Mouse (Mus musculus): ENCODE measurements around the gene Tfeb. TPM values are rescaled to one million over a fixed set of nuclear protein-coding genes. Genes with fewer than 3 reads are reported as not detected.

The Tfeb gene
- total RNA-seq, 4 experiments from 2014 or later: 12.3 to 17.8 (median 15.1) TPM

DNA sequence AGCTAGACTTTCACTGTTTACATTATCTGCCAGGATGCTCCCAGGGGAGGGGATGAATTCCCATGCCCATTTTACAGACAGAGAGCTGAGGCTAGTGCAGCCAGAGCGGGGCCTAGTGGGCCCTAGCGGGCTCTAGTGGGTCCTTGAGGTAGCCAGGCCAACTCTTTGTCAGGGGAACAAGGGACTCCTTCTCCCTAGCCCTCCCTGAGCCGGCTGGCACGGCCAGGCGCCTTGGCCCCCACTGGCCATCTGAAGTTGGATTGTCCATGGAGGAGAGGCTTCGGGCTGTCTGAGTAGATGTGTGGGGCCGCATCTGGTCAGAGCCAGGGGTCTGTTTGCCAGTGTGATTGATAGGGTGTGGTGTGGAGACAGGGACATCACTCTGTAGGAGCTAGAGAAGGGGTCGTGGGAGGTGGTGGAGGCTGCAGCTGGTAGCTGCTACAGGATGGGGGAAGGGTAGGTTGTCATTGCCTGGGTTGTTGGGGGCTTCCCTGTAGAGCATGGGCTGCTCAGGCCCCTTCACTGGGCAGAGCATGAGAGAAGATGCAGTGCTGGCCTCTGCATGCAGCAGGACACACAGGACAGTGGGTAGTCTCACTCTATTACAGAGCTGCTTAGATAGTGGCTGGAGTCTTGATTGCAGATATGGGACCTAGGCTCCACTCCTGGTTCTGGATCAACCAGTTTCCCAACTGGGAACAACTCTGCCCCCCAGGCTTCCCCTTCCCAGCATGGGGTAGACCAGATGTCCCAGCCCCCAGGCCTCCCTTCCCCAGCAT is 46.8 kb downstream of the Tfeb start:
- no peak for DNase-seq (ENCODE audit: low spot score in 2 of 2)

GRCm38 (mm10) chr17:47784411-47784810 is 47.6 kb downstream of the Tfeb start:
- no peak for DNase-seq (ENCODE audit: low spot score in 2 of 2)

GRCm38 (mm10) chr17:47787632-47788031 is 50.8 kb downstream of the Tfeb start:
- DNase-seq (ENCODE audit: low spot score in 2 of 2): no peak

DNA sequence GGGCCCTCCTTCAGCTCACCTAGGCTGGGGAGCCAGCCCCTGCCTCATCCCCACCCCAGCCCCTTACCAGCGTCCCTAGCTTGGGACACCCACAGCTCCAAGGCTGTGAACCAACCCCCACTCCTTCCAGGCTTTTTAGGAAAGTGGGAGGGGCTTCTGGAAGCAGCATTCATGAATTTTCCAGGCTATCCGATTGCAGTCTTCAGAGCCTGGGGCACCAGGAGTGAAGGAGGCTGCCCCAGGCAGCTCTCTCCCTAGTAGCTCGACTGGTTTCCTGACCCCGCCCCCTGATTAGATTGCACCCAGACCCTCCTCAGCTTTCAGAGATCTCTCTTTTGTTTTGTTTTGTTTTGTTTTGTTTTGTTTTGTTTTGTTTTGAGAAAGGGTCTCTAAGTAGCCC is 51.5 kb downstream of the Tfeb start:
- DNase-seq (ENCODE audit: low spot score in 2 of 2): no peak

DNA sequence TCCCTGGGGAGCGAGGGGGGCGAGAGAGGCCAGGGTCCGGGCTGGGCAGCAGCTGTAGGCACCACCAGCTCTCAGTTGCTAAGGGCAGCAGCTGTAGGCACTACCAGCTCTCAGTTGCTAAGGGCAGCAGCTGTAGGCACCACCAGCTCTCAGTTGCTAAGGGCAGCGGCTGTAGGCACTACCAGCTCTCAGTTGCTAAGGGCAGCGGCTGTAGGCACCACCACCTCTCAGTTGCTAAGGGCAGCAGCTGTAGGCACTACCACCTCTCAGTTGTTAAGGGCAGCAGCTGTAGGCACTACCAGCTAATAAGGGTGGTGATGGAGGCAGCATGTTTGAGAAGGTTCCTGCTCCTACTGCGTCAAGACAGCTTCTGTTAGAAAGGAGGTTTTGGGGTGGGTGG is 52.2 kb downstream of the Tfeb start:
- DNase-seq (ENCODE audit: low spot score in 2 of 2): no peak

DNA sequence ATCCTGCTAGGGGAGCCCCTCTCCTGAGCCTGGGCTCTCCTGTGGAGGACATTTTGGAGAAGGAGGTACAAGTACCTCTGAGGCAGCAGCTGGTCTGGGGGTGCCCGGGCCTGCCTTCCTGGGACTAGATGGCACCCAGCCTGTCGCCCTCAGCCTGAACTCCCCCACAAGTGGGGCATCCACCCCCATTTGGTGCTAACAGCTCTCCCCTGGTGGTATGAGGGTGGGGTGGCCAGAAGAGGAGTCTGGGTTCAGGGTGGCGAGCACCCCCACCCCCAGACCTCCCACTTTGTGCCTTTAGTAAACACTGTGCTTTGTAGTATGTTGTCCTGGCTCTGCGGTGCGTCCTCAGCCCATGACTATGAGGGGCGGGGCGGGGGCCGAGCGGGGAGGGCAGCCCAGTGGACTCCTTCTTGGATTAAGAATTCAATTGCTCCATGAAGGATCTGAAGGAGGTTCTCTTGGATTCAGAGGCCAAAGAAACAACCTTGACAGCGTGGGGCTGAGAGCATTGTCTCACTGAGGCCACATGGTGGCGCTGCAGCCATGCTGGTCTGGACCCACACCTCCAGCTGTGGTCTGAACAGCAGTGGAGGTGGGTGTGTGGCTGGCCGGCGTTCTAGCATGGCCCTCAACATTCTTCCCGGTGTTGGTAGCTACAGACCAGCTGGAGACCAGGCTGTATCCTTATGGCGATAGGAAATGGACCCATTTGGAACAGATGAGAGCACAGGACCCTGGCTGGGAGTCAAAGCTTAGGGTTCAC is 55.5 kb downstream of the Tfeb start:
- DNase-seq (ENCODE audit: low spot score in 2 of 2): peak in 1 of 2 experiments; percentile 23

GRCm38 (mm10) chr17:47793377-47793776 is 56.5 kb downstream of the Tfeb start:
- DNase-seq (ENCODE audit: low spot score in 2 of 2): peak; percentile 63 to 70

GRCm38 (mm10) chr17:47795446-47795845 is 58.6 kb downstream of the Tfeb start:
- no peak for DNase-seq (ENCODE audit: low spot score in 2 of 2)

- DNase-seq (ENCODE audit: low spot score in 2 of 2): no peak
Observed at GRCm38 (mm10) chr17:47796156-47796816, 59.5 kb downstream of the Tfeb start.

DNA sequence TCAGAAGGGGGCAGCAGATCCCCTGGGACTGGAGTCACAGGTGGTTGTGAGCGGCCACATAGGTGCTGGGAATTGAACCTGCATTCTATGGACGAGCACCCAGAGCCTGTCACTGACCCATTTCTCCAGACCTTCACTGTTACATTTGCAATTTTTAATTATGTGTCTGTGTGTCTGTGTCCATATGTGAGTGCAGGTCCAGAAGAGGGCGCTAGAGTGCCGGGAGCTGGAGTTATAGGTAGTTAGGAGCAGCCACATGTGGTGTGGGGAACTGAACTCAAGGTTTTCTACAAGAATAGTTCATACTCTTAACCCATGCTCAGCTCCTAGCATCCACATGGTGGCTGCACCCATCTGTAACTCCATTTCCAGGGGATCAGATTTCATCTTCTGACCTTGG is 60.1 kb downstream of the Tfeb start:
- no peak for DNase-seq (ENCODE audit: low spot score in 2 of 2)

GRCm38 (mm10) chr17:47797383-47797782 is 60.6 kb downstream of the Tfeb start:
- DNase-seq (ENCODE audit: low spot score in 2 of 2): no peak

DNA sequence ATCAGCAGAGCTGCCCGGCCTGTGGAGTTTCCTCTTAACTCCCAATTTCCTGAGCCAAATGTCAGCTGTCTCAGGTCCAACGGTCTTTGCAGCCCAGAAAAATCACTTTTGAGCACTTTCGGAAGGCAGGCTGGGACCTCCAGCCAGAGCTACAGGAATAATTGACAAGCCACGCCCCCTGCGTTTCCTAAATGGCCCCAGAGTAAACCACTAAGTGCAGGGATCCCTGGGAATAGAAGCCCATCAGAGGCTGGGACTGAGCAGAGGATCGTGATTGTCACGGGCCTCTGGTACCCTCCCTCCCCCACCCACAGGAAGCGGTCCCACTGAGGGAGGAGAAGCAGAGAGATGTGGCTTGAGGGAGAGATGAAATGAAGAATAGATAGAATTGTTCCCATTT is 66.0 kb downstream of the Tfeb start:
- DNase-seq (ENCODE audit: low spot score in 2 of 2): no peak

- no peak for DNase-seq (ENCODE audit: low spot score in 2 of 2)
Observed at GRCm38 (mm10) chr17:47803662-47804061, 66.8 kb downstream of the Tfeb start.

DNA sequence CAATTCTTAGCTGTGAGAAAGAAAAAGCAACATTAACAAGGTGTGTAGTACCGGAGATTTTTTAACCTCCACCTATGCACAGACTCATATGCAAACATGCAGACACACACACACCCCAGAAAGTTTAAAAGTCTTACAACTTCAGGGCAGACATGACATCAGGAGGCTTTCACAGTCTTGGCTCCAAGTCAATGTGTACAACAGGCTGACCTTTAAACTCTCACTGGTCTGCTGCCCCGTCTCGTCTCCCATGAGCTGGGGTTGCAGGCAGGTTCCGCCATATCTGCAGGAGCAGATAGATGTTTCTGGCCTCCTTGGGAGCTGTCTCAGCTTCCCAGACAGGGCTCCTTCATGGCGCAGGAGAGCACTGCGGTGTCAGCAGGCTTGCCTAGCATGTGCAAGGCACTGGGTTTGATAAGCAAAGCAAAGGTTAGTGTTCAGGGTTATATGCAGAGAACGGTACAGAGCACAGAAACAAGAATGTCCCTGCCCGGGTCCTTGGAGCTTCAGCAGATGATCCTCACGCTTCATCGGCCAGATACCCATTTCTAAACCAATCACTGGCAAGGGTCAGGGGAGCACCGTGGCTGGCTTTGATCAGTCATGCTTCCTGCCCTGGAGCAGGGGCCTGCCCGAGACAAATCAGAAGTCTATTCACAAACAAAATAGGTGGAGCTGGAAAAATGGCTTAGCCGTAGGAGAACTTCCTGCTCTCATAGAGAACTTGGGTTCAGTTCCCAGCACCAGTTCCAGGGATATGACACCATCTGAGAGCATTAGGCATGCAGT is 68.4 kb downstream of the Tfeb start:
- DNase-seq (ENCODE audit: low spot score in 2 of 2): no peak

DNA sequence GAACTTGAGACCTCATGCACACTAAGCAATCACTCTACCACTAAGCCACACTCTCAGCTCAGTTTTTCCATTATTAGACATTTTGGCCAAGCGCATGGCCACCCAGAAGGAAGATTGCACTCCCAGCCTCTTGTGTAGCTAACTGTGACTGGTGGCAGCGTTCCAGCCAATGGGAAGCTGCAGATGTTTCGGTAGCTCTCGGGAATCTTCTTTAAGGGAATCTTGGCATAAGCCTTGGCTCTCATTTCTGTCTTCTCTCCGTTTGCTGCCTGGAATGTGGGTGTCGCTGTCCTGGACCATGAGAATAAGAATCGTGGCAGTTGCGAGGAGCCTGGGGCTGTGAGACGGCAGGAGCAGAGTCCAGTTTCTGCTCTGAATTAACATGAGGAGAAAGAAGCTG is 69.4 kb downstream of the Tfeb start:
- DNase-seq (ENCODE audit: low spot score in 2 of 2): no peak

- no peak for DNase-seq (ENCODE audit: low spot score in 2 of 2)
Observed at GRCm38 (mm10) chr17:47811265-47811800, 74.5 kb downstream of the Tfeb start.

DNA sequence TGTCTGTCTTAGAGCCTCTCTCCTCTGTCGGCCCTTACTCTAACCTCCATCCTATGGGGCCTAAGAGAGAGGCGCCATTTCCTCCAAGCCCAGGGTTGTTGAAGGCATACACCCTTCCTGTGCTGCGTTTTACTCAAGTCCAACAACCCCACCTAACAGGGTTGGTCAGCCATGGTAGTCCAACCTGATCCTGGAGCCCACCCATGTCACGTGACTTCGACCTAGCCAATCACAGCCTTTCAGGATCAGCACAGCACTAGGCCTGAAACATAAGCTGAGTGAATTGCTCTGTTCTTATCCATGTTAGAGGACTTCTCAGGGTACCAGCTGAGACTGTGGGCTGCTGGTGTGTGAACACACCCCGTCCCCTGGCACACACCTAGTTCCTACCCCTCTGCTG is 75.4 kb downstream of the Tfeb start:
- DNase-seq (ENCODE audit: low spot score in 2 of 2): no peak

- DNase-seq (ENCODE audit: low spot score in 2 of 2): no peak
Observed at GRCm38 (mm10) chr17:47813616-47814015, 76.8 kb downstream of the Tfeb start.

GRCm38 (mm10) chr17:47814496-47814895 is 77.7 kb downstream of the Tfeb start:
- no peak for DNase-seq (ENCODE audit: low spot score in 2 of 2)

DNA sequence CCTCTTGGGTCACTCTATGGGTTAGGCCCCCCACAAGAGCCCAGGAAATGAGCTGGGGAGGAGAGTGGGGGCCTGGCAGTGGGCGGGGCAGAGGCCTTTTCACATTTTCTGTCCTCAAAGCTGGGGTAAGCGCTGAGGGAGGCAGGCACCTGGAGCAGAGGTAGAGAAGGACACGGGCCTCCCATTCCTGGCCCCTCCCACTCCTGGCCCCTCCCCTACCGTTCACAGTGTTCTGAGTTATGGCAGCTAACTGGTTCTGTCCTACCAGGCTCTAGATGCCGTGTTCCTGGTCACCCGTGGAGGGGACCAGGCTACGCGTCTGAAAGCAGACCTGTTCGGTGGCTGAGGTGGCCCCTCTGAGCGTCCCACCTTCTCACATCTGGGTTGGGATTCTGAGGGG is 78.6 kb downstream of the Tfeb start:
- DNase-seq (ENCODE audit: low spot score in 2 of 2): no peak

- no peak for DNase-seq (ENCODE audit: low spot score in 2 of 2)
Observed at GRCm38 (mm10) chr17:47818038-47818725, 81.4 kb downstream of the Tfeb start.
